Mouse (Mus musculus) forebrain, embryonic 15.5 days (tissue): ENCODE data around the gene Gsta1. TPM values are rescaled to one million over a fixed set of nuclear protein-coding genes. Genes with fewer than 3 reads are reported as not detected.
A peak's percentile ranks its signal among the peaks of the same experiment; 100 is the strongest.
"Not testable (repeated sequence)": the region's sequence is repeated elsewhere in the genome, so short reads cannot be mapped to it uniquely, and the experiment has no call there.

ENCODE experiments used
- ATAC-seq: fragments of 200-750 bp; cut with Nextera tagmentation; replicated peaks from 2 replicates; pipeline ENCODE4 v1.8.0; 2017; ENCODE audit warnings: mild to moderate bottlenecking, moderate TSS enrichment, moderate library complexity
- H3K27ac ChIP-seq: fragments of 300-500 bp; sonication (generic); replicated peaks from 2 replicates; pipeline ENCODE4 v1.5.1; 2015; ENCODE audit warnings: mild to moderate bottlenecking, inconsistent platforms
- H3K27me3 ChIP-seq: fragments of 300-500 bp; sonication (generic); 2 replicates; pipeline ENCODE4 v1.6.1; 2015; ENCODE audit warnings: inconsistent platforms
- H3K36me3 ChIP-seq: fragments of 300-500 bp; sonication (generic); 2 replicates; pipeline ENCODE4 v1.6.1; 2015; ENCODE audit warnings: mild to moderate bottlenecking, inconsistent platforms
- H3K4me1 ChIP-seq: fragments of 300-500 bp; sonication (generic); 2 replicates; pipeline ENCODE4 v1.6.1; 2015; ENCODE audit warnings: inconsistent platforms
- H3K4me2 ChIP-seq: fragments of 300-500 bp; sonication (generic); replicated peaks from 2 replicates; pipeline ENCODE4 v1.6.1; 2015; ENCODE audit warnings: mild to moderate bottlenecking, inconsistent platforms
- H3K4me3 ChIP-seq: fragments of 300-500 bp; sonication (generic); 2 replicates; pipeline ENCODE4 v1.5.1; 2015; ENCODE audit warnings: mild to moderate bottlenecking, inconsistent platforms
- H3K9ac ChIP-seq: fragments of 300-500 bp; sonication (generic); replicated peaks from 2 replicates; pipeline ENCODE4 v1.6.1; 2015; ENCODE audit warnings: mild to moderate bottlenecking, inconsistent platforms
- H3K9me3 ChIP-seq: fragments of 300-500 bp; sonication (generic); 2 replicates; pipeline ENCODE4 v1.6.1; 2016; ENCODE audit warnings: inconsistent platforms
- WGBS: fragments of 180-500 bp; shearing (Covaris S2); methylation state at CpG from one replicate; pipeline ENCODE4 v1.1.7; 2015; ENCODE audit warnings: mixed read lengths; 5-methylcytosine and 5-hydroxymethylcytosine counted together
- polyA plus RNA-seq: library from polyadenylated mRNA; unstranded; fragments of >200 nt; fragmentation: Nextera tagmentation; extraction: Ambion mirVana; gene quantifications from 2 replicates; pipeline ENCODE4 v1.2.1, GENCODE M21; 2015

The Gsta1 gene
- polyA plus RNA-seq = not detected in 2 replicates

- not testable (repeated sequence) for H3K4me1 ChIP-seq, ATAC-seq, H3K9ac ChIP-seq, H3K27ac ChIP-seq, H3K4me2 ChIP-seq, H3K36me3 ChIP-seq, H3K27me3 ChIP-seq, H3K9me3 ChIP-seq, H3K4me3 ChIP-seq
- WGBS = 81% methylated on average over 3 of the region's 3 CpGs
Observed at GRCm38 (mm10) chr9:78230461-78230860, at the start of gene Gsta1. TSS of gene Gsta1 (plus strand) at chr9:78230656.

DNA sequence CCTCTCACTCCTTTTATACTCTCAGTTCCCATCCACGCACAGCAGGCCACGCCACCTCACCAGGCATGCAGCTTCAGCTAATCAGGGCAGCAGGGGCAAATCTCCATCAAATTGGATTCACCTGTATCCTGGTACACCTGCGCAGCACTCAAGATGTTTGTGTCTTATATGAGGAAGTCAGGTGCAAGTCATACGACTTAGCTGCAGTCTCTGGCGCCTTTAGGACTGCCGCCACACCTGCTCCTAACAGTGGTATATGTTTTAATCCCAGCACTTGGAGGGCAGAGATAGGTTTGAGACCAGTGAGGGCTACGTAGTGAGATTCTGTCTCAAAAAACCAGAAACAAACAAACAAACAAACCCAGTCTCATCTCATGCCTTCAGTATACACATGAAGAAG lies 48.0 kb upstream of the Gsta1 start, which contains the start of gene Gsta4:
Gene Gsta4, plus strand, starts transcription at position 301 of the 400 bp plus-strand sequence.
- not testable (repeated sequence) for H3K4me2 ChIP-seq, H3K27ac ChIP-seq, ATAC-seq, H3K4me1 ChIP-seq, H3K4me3 ChIP-seq, H3K9me3 ChIP-seq, H3K36me3 ChIP-seq, H3K9ac ChIP-seq, H3K27me3 ChIP-seq
- WGBS = 97% methylated on average over 4 of the region's 7 CpGs

DNA sequence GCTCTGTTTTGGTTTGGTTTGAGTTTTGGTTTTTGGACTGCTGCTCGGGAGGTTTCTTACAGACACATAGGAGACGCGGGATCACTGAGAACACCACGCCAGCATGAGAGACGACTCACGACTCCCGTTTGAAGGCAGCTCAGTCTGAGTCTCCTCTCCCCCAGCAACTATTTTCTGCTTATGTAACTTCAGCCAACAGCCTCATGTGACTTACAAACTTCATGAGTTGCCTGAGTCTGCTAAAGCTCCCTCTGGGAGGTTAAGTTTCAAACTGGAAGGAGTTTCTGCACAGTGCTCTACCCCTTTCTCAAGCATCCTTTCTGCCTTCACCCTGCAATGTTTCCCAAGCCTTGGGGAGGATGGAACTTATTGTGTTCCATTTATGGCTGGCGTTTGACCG lies 44.8 kb upstream of the Gsta1 start:
- Histone ChIP-seq H3K4me2 (no peak overlapping the region), H3K9me3 (no peaks in the 10 kb centered on the region), H3K4me1 (peaks cover 2% of the 10 kb centered on the region), H3K27me3 (no peaks in the 10 kb centered on the region), H3K9ac (no peak overlapping the region), H3K4me3 (no peak overlapping the region), H3K36me3 (no peaks in the 10 kb centered on the region), H3K27ac (no peak overlapping the region)
- ATAC-seq = no peak
- 90% methylated on average over 9 of the region's 9 CpGs for WGBS

DNA sequence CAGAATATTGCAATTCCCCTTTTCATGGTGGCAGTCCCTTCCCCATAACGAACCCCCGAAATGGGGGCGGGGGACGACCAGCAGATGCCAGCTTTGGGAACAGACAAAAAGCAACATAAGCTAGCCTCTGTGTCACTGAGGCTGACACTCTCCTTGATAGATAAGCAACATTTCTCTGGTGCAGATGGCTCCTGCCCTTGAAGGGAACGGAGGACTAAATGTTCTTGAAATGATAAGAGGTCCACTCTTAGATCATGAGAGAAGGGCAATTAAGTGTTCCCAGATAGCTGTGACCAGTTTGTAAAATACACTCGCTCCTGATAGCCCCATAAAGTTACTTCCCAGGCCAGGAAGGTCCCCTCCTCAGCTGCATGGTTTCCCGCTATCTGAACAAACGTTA lies 41.5 kb upstream of the Gsta1 start:
- Histone ChIP-seq H3K4me3 (no peak overlapping the region), H3K9ac (no peak overlapping the region), H3K9me3 (no peaks in the 10 kb centered on the region), H3K4me2 (no peak overlapping the region), H3K36me3 (no peaks in the 10 kb centered on the region), H3K27me3 (no peaks in the 10 kb centered on the region), H3K27ac (no peak overlapping the region), H3K4me1 (peaks cover 17% of the 10 kb centered on the region)
- no peak for ATAC-seq
- 76% methylated on average over 8 of the region's 8 CpGs for WGBS

DNA sequence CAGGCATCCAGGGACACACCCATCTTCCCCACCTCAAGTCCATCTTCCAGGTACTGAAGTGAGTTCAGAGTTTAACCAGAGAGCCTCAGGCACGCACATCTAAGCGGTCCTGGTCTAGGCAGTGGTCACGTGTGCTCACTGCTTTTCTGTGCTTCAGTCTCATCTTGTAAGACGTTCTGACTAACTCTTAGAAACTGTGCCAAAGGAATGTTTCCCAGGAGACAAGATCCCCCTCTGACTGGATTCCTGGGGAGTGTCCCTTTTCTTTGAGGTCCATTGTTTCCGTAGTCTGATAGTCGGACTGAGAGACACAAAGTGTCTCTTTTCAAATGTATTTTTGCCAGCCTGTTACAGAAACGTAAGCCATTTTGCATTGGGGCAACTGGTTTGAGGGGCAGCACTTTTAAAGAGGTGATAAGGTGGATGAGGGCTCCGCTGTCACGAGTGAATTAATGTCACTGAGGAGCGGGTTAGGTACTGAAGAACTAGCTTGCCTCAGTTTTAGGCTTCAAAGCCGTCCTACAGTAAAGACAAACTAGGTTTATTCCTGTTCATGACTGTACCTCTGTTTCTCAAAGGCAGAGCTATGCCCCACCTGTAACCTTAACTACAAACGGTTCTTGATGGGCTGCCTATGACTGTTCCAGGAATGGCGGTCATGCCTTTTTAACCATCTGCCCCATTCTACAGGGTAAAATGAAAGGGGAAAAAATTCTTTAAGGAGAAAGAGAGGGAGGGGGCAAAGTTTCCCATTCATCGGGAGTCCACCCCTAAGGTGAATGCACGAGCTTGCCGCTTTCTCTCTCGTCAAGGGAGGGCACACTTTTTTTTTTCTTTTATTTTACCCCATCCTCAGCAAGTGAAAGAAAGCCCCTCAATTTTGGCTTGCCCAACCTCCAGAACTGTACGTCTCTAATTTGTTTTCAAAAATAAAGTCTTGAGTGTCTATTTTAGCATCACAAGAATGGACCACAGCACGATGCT lies 39.5 kb upstream of the Gsta1 start:
- H3K36me3 ChIP-seq = no peaks in the 10 kb centered on the region
- 0 out of 2 replicates have a peak overlapping the region, but pooled peaks have one; percentile 4 for H3K9ac ChIP-seq
- 1% methylated on average over 19 of the region's 19 CpGs for WGBS
- peaks cover 20% of the 10 kb centered on the region for H3K4me1 ChIP-seq
- no peaks in the 10 kb centered on the region for H3K27me3 ChIP-seq
- peak overlapping the region; percentile 35 for H3K4me3 ChIP-seq
- peak overlapping the region; percentile 55 for H3K4me2 ChIP-seq
- H3K9me3 ChIP-seq = no peaks in the 10 kb centered on the region
- ATAC-seq = peak; percentile 24; the same call in 1 of the 2 replicates
- no peak overlapping the region for H3K27ac ChIP-seq

- peak overlapping the region; percentile 55 for H3K4me2 ChIP-seq
- WGBS = under 1% methylated on average over 18 of the region's 18 CpGs
- peak; percentile 70 for ATAC-seq
Observed at GRCm38 (mm10) chr9:78191736-78192135, 38.7 kb upstream of the Gsta1 start.

DNA sequence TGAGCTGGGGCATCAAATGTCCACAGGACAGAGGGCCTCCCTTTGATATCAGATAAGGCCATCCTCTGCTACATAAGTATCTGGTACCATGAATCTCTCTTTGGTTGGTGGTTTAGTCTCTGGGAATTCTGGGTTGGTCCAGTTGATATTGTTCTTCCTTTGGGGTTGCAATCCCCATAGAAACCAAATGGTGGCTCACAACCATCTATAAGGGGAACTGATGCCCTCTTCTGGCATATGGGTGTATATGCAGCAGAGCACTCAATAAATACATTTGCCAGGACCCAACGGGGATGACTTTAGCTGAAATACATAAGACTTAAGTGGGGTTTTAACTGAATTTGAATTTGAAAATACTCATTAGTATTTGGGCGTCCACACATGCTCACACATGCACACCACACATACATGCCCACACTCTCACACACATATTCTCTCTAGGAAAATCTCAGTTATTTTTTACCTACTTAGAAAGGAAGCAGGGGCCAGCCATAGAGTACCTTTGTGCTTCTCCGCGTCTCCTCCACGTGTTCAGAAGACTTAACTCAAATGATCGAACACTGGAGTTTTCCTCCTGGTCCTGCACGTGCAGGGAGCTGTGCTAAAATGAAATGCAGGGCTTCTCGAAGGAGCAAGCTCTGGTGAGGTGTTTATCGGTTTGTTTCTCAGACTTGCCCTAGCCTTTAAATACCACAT lies 36.4 kb upstream of the Gsta1 start:
- H3K4me1 ChIP-seq = peaks cover 20% of the 10 kb centered on the region
- H3K9me3 ChIP-seq = no peaks in the 10 kb centered on the region
- no peaks in the 10 kb centered on the region for H3K27me3 ChIP-seq
- ATAC-seq = peak; percentile 44; the same call in 1 of the 2 replicates
- no peak overlapping the region for H3K9ac ChIP-seq
- no peak overlapping the region for H3K4me3 ChIP-seq
- 44% methylated on average over 9 of the region's 9 CpGs for WGBS
- H3K36me3 ChIP-seq = no peaks in the 10 kb centered on the region
- no peak overlapping the region for H3K4me2 ChIP-seq
- H3K27ac ChIP-seq = no peak overlapping the region

More at GRCm38 (mm10) chr9:78191736-78192135, 38.7 kb upstream of the Gsta1 start:
- Histone ChIP-seq H3K9me3 (no peaks in the 10 kb centered on the region), H3K4me3 (peak overlapping the region; percentile 35), H3K4me1 (peaks cover 20% of the 10 kb centered on the region), H3K27ac (no peak overlapping the region), H3K9ac (0 out of 2 replicates have a peak overlapping the region, but pooled peaks have one; percentile 16), H3K27me3 (no peaks in the 10 kb centered on the region), H3K36me3 (no peaks in the 10 kb centered on the region)

DNA sequence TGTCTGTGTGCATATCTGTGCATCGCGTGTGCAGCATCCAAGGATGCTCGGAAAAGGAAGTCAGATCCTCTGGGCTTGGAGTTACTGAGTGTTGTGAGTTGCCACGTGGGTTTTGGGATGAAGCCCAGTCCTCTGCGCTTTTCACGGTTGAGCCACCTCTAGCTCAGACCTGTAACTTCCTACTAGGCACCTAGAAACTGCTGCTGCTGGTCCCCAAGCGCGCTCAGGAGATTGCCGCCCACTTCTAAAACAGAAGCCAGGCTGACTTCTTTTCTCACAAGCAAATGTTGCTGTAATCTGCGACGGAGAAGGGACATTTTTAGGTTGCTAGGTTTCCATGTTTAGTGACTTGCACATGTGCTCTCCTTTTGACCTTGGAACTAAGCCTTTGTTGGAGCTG lies 35.4 kb upstream of the Gsta1 start:
- WGBS = 85% methylated on average over 11 of the region's 11 CpGs
- Histone ChIP-seq H3K27ac (no peak overlapping the region), H3K27me3 (no peaks in the 10 kb centered on the region), H3K36me3 (no peaks in the 10 kb centered on the region), H3K9ac (no peak overlapping the region), H3K4me3 (no peak overlapping the region), H3K9me3 (no peaks in the 10 kb centered on the region), H3K4me1 (peaks cover 20% of the 10 kb centered on the region), H3K4me2 (no peak overlapping the region)
- no peak for ATAC-seq

- Histone ChIP-seq H3K9ac (no peak overlapping the region), H3K9me3 (no peaks in the 10 kb centered on the region), H3K27me3 (no peaks in the 10 kb centered on the region), H3K4me2 (no peak overlapping the region), H3K4me1 (0 out of 2 replicates have a peak, but pooled peaks cover 3% of the 10 kb centered on the region), H3K36me3 (no peaks in the 10 kb centered on the region), H3K4me3 (no peak overlapping the region), H3K27ac (no peak overlapping the region)
- ATAC-seq = no peak
- WGBS = 93% methylated on average over 9 of the region's 9 CpGs
Observed at GRCm38 (mm10) chr9:78197801-78198200, 32.7 kb upstream of the Gsta1 start.

- Histone ChIP-seq H3K4me1 (no peaks in the 10 kb centered on the region), H3K4me2 (no peak overlapping the region), H3K27me3 (no peaks in the 10 kb centered on the region), H3K36me3 (no peaks in the 10 kb centered on the region), H3K27ac (no peak overlapping the region), H3K9me3 (no peaks in the 10 kb centered on the region), H3K4me3 (no peak overlapping the region), H3K9ac (no peak overlapping the region)
- ATAC-seq = no peak
- 88% methylated on average over 6 of the region's 6 CpGs for WGBS
Observed at GRCm38 (mm10) chr9:78204194-78204593, 26.3 kb upstream of the Gsta1 start.

DNA sequence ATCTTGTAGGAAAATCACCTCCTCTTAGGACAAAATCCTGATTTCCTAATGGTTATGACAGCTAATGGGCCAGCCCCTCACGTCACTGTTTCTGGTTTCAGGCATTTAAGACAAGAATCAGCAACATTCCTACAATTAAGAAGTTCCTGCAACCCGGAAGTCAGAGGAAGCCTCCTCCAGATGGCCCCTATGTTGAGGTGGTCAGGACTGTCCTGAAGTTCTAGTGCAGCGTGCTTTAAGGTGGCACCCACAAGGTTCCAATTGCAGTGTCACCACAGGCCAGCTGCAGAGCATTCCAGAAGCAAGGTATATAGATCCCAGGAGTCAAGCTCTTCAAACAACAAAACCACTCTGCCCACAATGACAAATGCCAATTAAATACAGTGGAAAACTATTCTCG lies 21.5 kb upstream of the Gsta1 start:
- no peak for ATAC-seq
- WGBS = 85% methylated on average over 4 of the region's 4 CpGs
- Histone ChIP-seq H3K36me3 (no peaks in the 10 kb centered on the region), H3K9me3 (no peaks in the 10 kb centered on the region), H3K27me3 (no peaks in the 10 kb centered on the region), H3K4me2 (no peak overlapping the region), H3K4me3 (no peak overlapping the region), H3K9ac (no peak overlapping the region), H3K27ac (no peak overlapping the region), H3K4me1 (no peaks in the 10 kb centered on the region)

DNA sequence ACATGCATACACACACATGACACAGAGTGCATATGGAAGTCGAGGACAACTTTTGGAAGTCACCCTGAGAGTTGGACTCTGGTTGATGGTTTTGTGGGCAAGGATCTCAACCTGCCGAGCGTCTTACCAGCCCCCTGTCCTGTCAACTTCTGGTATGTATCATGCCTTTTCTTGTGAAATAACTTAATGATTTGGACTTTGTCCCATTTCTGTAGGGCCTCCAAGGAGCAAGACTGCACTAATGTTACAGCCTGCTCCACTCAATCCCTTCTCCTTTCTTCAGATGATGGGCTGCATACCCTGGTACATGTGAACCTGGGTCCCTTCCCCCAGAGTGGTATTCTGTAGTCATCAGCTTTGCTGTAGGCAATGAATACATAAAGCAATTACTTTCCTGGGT lies 20.4 kb upstream of the Gsta1 start:
- Histone ChIP-seq H3K9ac (no peak overlapping the region), H3K4me2 (no peak overlapping the region), H3K27me3 (no peaks in the 10 kb centered on the region), H3K4me3 (no peak overlapping the region), H3K4me1 (no peaks in the 10 kb centered on the region), H3K36me3 (no peaks in the 10 kb centered on the region), H3K9me3 (no peaks in the 10 kb centered on the region), H3K27ac (no peak overlapping the region)
- ATAC-seq = no peak
- 95% methylated on average over 3 of the region's 3 CpGs for WGBS
